Mouse (Mus musculus) cerebellum, adult 2 months (tissue): ENCODE data around the gene Sf1.

ENCODE experiments used
- CTCF ChIP-seq: fragments of 200-500 bp; IDR thresholded peaks from 2 replicates; pipeline ENCODE4 v1.5.1; 2011; ENCODE audit warnings: low read depth, mild to moderate bottlenecking, control low read depth, low read length, moderate library complexity, borderline replicate concordance; ENCODE audit not compliant: insufficient read depth
- POLR2A ChIP-seq: fragments of 200-500 bp; IDR thresholded peaks from 2 replicates; pipeline ENCODE4 v1.6.1; 2011; ENCODE audit warnings: low read length, control low read depth, borderline replicate concordance; ENCODE audit not compliant: insufficient read depth

DNA sequence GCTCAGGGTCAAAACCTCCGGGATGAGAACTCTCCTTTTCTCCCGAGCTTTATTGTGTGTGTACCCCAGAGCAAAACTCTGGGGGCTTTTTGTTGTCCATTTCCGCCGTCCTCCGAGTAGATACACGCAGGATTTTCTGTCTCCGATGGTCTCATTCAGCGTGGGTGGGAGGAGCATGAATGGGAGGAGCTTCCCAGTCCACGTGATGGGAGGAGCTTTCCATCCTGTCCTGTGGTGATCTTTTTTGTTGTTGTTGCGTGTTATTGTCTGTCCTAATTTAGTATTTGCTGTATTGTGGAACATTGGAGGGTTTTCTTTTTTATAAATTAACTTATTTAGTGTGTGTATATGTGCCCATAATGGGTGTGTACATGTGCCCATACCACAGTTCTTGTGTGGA is 41.9 kb downstream of the Sf1 start:
- TF ChIP-seq POLR2A (no peak), CTCF (no peak)
